Mouse (Mus musculus) lung, adult 18-20 months (tissue): ENCODE measurements around the gene Ramp3.
"Not testable (repeated sequence)": the region's sequence is repeated elsewhere in the genome, so short reads cannot be mapped to it uniquely, and the experiment has no call there.

Source experiments
- DNase-seq, 2 experiments: peaks; one replicate each; pipeline ENCODE4 v3.0.0; 2022; ENCODE audit warnings: mixed read lengths in 2 of 2

Ramp3 gene

GRCm38 (mm10) chr11:6658271-6658670 lies at the start of gene Ramp3:
Ramp3 (plus strand) TSS chr11:6658521.
- no peak for DNase-seq

DNA sequence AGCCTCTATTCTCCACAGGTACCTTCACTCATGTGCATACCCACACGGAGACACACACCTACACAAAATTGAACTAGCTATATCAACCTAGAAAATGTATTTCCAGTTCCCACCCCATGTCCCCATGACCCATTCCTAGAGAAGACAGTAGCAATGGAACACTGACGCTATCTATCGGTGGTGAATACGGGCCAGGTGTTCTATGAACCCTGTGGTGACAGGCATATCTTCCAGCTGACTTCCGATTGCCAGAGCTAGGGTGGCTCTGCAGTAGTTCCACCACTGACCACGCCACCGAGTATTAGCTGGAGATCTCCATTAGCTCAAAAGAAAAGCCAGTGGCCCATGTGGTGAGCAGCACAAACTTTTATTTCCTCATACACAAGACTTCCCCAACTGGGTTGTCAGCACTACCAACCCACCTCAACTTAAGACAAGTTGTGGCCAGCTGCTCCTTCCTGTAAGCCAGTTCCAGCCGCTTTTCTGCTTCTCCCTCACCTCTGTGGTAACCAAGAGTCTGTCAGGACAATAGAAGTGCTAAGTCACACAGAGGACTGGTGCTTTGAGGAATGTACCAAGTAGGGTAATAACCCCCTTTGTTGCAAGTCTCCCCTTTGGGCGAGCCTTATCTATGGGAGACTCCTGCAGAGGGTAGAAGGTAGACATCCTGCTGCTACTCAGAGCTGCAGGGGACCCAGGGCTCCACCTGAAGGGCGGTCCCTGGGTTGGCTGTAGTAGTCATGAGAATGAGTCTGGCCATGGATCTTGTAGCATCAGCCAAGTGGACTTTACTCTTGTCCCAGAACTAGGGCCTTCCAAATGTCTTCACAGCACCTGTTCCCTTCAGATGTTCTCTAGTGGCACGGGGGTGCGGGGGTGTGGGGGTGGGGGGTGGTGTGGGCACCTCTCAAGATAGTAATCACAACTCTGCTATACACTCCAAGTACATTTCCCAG lies 42.8 kb upstream of the Ramp3 start:
- no peak for DNase-seq

- DNase-seq, result no peak
Measured at GRCm38 (mm10) chr11:6623704-6624103, 34.6 kb upstream of the Ramp3 start.

- no peak for DNase-seq
Measured at GRCm38 (mm10) chr11:6624619-6625382, 33.5 kb upstream of the Ramp3 start.

- DNase-seq, result peak; percentile 91 to 92
Measured at GRCm38 (mm10) chr11:6625478-6626387, 32.6 kb upstream of the Ramp3 start, which contains the start of gene Tbrg4. Tbrg4 (minus strand) TSS chr11:6626067.

GRCm38 (mm10) chr11:6626388-6626772 lies 31.9 kb upstream of the Ramp3 start:
- no peak for DNase-seq

DNA sequence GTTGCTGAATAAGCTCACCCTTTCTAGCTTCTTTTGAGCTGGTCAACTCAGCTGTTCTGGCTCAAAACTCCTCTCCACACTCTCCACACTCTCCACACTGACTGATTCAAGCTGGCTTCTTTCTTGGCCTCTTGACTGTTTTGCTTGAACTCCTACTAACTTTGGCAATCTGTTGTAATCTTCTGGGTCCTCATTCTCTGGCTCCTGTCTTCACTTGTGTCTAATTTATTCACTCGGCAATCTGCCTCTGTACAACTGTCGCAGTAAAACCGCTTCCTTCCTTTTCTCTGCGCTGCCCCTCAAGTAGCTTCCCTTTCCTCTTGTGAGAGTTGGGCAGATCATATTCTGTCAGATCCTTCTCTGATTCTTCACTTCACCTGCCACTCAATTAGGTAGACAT lies 30.6 kb upstream of the Ramp3 start:
- DNase-seq, result no peak

GRCm38 (mm10) chr11:6628568-6628967 lies 29.8 kb upstream of the Ramp3 start:
- peak; percentile 36 to 49 for DNase-seq

DNA sequence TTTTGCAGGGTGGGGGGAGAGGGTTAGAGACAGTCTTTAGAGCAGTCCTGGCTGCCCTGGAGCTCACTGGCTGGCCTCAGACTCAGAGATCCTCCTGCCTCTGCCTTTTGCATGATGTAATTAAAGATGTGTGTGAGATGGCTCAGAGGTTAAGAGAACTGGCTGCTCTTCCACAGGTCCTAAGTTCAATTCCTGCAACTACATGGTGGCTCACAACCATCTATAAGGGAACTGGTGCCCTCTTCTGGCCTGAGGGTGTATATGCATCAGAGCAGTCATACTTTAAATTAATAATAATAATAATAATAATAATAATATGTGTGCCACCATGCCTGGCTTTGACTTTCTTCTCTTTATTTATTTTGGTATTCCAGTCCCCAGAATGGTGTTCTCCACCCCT lies 28.7 kb upstream of the Ramp3 start:
- DNase-seq, result peak in 1 of 2 experiments; percentile 42

DNA sequence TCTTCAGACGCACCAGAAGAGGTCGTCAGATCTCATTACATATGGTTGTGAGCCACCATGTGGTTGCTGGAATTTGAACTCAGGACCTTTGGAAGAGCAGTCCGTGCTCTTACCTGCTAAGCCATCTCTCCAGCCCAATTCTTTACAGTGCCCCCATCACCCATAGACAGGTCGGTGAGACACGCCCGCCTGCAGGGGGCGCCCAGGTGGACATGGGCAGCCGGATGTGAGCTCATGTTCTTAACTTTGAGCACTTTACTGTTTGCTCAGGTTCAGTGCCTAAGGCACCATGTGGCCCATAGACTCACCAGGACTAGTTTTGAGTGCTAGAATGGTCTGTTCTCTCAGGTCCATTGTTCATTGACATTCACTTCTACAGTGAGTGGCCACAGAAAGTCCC lies 22.2 kb upstream of the Ramp3 start:
- no peak for DNase-seq

DNA sequence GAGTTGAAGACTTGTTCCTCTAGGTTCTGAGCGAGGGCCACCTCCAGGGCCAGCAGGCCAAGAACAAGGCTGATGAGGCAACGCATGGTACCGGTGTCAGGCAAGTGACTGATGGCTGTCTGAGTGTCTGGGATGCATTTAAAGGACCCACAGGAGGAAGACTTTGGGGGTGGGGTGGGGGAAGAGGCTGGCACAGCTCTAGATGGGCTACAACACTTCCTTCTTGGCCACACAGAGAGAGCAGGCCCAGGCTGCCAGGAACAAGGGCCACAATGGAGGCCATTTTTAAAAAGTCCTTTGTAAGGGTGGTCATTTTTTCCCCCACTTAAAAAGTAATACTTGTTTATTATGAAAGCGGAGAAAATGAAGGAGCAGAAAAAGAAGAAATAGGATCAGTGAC lies 19.8 kb upstream of the Ramp3 start, which contains the start of gene Wap:
Gene Wap, minus strand, starts transcription at position 101 of the 400 bp plus-strand sequence.
- DNase-seq, result no peak

- DNase-seq, result peak in 1 of 2 experiments; percentile 17
Measured at GRCm38 (mm10) chr11:6639072-6639471, 19.2 kb upstream of the Ramp3 start.

DNA sequence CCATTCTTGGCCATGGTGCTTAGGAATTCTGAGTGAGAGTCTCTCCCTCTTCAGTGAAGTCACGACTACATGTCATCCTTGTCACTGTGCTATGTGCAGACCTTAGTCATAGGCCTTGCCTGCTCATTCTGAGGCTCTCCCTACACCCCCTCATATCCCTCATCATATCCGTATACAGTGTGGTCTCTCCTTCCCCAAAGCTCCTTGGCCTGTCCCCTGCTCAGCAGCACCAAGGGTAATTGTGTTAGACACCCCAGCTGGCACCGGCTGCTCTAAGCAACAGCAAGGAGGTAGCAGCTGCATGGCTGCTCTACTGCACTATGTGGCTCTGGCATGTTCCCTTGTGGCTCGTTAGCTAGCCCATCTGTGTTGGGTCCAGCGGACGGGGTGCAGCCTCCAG lies 13.8 kb upstream of the Ramp3 start:
- no peak for DNase-seq

DNA sequence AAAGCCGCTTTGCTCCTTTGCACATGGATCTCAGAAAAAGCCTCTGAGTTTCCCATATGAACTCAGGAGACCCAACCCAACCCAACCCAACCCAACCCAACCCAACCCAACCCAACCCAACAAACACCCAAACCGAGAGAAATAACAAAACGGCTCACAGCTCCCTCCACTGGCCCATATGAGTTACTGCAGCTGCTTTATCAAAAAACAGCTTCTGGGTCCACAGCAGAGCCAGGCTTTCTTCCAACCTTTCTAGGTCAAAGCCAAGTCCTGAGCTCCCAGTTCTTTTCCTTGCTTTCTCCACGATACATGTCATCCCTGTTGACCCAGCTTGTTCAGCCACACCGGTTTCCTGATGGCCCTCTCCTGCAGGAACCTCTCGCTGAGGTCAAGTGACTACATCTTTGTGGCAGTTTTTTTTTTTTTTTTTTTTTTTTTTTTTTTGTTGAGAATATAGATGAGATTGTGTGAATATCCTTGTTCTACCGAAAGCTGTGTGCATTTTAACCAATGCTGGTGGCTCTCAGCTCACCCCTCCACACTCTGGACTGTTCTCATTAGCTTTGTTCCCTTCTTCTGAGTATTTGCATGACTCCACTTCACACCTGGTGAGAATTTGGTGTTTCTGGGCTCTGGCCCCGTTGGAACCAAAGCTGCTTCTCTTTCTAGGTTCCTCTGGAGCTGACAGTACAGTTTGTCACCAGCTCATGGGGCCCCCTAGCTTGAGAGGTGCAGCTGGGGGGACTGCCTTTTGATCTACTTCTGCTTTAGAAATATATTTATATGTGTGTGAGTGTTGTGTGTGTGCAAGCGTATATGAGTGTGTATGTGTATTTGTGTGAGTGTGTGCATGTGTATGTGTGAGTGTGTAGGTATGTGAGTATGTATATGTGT lies 10.2 kb upstream of the Ramp3 start:
- DNase-seq, result no peak

DNA sequence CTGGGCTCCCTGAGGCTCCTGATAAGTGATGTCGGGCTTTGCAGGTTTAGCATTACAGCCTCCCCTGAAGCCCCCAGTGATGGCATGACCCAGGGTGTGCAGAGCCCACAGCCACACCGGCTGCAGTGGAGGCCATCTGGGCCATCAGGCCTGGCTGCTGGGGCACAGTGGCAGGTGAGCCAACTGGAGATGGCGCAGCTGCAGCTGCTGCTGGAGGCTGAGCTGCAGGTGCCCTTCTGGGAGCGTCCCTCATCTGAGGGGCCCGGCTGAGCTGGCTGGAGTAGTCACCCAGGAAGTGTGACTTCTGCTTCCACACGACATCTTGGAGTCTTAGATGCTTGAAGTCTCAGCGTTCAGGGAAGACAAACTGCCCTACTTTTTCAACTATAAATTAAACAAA lies 7.8 kb upstream of the Ramp3 start:
- no peak for DNase-seq

- not testable (repeated sequence) for DNase-seq
Measured at GRCm38 (mm10) chr11:6652978-6653377, 5.3 kb upstream of the Ramp3 start.

DNA sequence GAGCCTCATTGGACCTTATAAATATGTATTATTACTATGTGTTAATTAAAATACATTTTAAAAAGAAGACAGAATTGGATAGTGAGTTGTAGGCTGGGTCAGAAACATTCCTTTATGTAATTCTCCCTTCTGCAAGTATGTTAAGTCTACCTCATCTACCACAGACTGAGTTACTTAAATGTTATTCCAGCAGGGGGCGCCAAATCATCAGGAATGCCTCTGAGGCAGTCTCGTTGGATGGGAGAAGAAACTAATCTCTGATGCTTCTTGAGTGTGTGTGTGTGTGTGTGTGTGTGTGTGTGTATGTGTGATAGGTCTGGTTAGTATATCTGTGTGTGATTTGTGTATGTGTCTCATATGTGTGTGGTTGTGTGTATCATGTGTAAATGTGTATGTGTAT lies 3.4 kb upstream of the Ramp3 start:
- peak; percentile 40 to 72 for DNase-seq

GRCm38 (mm10) chr11:6661206-6661605 lies 2.9 kb downstream of the Ramp3 start:
- no peak for DNase-seq

GRCm38 (mm10) chr11:6666634-6667033 lies 8.3 kb downstream of the Ramp3 start:
- DNase-seq, result no peak

- DNase-seq, result no peak
Measured at GRCm38 (mm10) chr11:6669041-6669440, 10.7 kb downstream of the Ramp3 start.

DNA sequence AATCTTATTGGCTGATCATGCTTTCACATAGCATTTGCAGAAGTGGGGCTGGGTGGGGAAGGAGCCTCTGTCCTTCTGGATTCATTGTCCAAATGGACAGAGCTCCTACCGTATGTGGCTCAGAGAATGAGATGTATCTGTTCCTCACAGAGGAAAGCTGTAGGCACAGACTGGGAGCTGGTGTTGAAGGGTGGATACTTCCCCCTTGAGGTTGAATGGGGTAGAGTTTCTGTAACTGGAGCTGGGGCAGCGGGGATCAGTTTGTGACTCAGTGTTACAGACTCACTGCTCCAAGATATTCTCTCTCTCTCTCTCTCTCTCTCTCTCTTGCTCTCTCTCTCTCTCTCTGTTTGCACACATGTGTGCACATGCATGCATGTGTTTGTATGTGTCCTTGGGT lies 11.7 kb downstream of the Ramp3 start:
- DNase-seq, result no peak

GRCm38 (mm10) chr11:6670826-6671225 lies 12.5 kb downstream of the Ramp3 start:
- no peak for DNase-seq
